Mouse (Mus musculus) neural tube, embryonic 12.5 days (tissue): ENCODE data around the gene Taar7b. TPM values are rescaled to one million over a fixed set of nuclear protein-coding genes. Genes with fewer than 3 reads are reported as not detected.

Source experiments
- ATAC-seq: fragments of 200-750 bp; cut with Nextera tagmentation; 2 replicates; pipeline ENCODE4 v1.8.0; 2017; ENCODE audit warnings: low read depth, mild to moderate bottlenecking, moderate TSS enrichment, moderate library complexity; ENCODE audit not compliant: low FRiP score
- H3K27ac ChIP-seq: fragments of 300-500 bp; sonication (generic); 2 replicates; pipeline ENCODE4 v1.5.1; 2016
- H3K27me3 ChIP-seq: fragments of 300-500 bp; sonication (generic); replicated peaks from 2 replicates; pipeline ENCODE4 v1.6.1; 2016; ENCODE audit warnings: mild to moderate bottlenecking
- H3K36me3 ChIP-seq: fragments of 300-500 bp; sonication (generic); 2 replicates; pipeline ENCODE4 v1.6.1; 2016; ENCODE audit warnings: mild to moderate bottlenecking
- H3K4me1 ChIP-seq: fragments of 300-500 bp; sonication (generic); 2 replicates; pipeline ENCODE4 v1.6.1; 2016
- H3K4me2 ChIP-seq: fragments of 300-500 bp; sonication (generic); replicated peaks from 2 replicates; pipeline ENCODE4 v1.6.1; 2016; ENCODE audit warnings: mild to moderate bottlenecking
- H3K4me3 ChIP-seq: fragments of 300-500 bp; sonication (generic); 2 replicates; pipeline ENCODE4 v1.5.1; 2016
- H3K9ac ChIP-seq: fragments of 300-500 bp; sonication (generic); 2 replicates; pipeline ENCODE4 v1.6.1; 2016; ENCODE audit warnings: mild to moderate bottlenecking
- H3K9me3 ChIP-seq: fragments of 300-500 bp; sonication (generic); 2 replicates; pipeline ENCODE4 v1.6.1; 2016; ENCODE audit warnings: mild to moderate bottlenecking
- WGBS: fragments of 180-500 bp; shearing (Covaris S2); methylation state at CpG from one replicate; pipeline ENCODE4 v1.1.7; 2016; 5-methylcytosine and 5-hydroxymethylcytosine counted together
- polyA plus RNA-seq: library from polyadenylated mRNA; unstranded; fragments of >200 nt; fragmentation: Nextera tagmentation; extraction: Ambion mirVana; gene quantifications from 2 replicates; pipeline ENCODE4 v1.2.1, GENCODE M21; 2016

The Taar7b gene
- polyA plus RNA-seq = not detected in 2 replicates

- WGBS = 95% methylated on average over 1 of the region's 1 CpGs
- no peak within 1 kb of the TSS for H3K4me2 ChIP-seq
Measured at GRCm38 (mm10) chr10:23999639-24000038, at the start of gene Taar7b. TSS of gene Taar7b (plus strand) at chr10:23999939.

GRCm38 (mm10) chr10:23951714-23952113 lies 48.0 kb upstream of the Taar7b start:
- H3K9me3 ChIP-seq = no peaks in the 10 kb centered on the region
- H3K27ac ChIP-seq = no peak overlapping the region
- no peak for ATAC-seq
- no peaks in the 10 kb centered on the region for H3K36me3 ChIP-seq
- no peak overlapping the region for H3K4me2 ChIP-seq
- H3K27me3 ChIP-seq = no peaks in the 10 kb centered on the region
- H3K9ac ChIP-seq = no peak overlapping the region
- no peak overlapping the region for H3K4me3 ChIP-seq
- H3K4me1 ChIP-seq = no peaks in the 10 kb centered on the region
- whole genome bisulfite sequencing = 87% methylated on average over 6 of the region's 6 CpGs

More at GRCm38 (mm10) chr10:23999639-24000038, at the start of gene Taar7b:
- no peak within 1 kb of the TSS for H3K4me3 ChIP-seq
- no peaks in the 10 kb centered on the region for H3K27me3 ChIP-seq
- H3K36me3 ChIP-seq = no peaks in the 10 kb centered on the region
- H3K9me3 ChIP-seq = no peaks in the 10 kb centered on the region
- no peak within 1 kb of the TSS for H3K27ac ChIP-seq
- no peak within 1 kb of the TSS for H3K9ac ChIP-seq
- ATAC-seq = no peak
- H3K4me1 ChIP-seq = no peaks in the 10 kb centered on the region

DNA sequence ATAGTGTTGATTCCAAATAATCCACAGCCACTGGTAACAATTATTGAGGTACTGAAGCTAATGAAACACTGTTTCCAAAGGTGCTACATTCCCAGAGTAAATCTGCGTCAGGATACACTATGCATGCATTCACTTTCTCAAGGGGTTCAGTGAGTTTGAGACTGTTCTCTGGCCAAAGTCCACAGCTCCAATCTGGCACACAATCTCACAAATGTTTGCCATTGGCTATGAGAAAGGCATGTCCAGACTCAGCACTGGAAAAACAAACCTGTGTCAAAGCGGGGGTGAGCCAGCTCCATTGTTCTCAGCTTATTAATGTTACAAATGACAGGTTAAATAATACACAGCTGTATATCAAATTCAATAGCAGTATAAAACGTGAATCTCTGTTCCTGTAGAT lies 40.7 kb upstream of the Taar7b start:
- Histone ChIP-seq H3K27me3 (no peaks in the 10 kb centered on the region), H3K36me3 (no peaks in the 10 kb centered on the region), H3K9me3 (no peaks in the 10 kb centered on the region), H3K9ac (no peak overlapping the region), H3K27ac (no peak overlapping the region), H3K4me3 (no peak overlapping the region), H3K4me1 (no peaks in the 10 kb centered on the region), H3K4me2 (no peak overlapping the region)
- no peak for ATAC-seq
- 64% methylated on average over 3 of the region's 3 CpGs for WGBS

DNA sequence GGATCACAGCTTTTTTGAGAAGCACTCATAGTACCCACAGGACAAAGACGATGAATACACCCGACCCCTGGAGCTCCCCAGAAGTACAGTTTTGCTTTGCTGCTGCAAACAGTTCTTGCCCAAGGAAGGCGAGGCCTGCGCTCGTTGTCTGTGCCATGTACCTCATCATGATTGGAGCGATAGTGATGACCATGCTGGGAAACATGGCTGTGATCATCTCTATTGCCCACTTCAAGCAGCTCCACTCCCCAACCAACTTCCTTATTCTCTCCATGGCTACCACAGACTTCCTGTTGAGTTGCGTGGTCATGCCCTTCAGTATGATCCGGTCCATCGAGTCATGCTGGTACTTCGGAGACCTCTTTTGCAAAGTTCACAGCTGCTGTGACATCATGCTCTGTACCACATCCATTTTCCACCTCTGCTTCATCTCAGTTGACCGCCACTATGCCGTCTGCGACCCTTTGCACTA lies 39.3 kb upstream of the Taar7b start, which contains the start of gene Taar4:
Gene Taar4, plus strand, starts transcription at position 51 of the 472 bp plus-strand sequence.
- no peak within 1 kb of the TSS for H3K4me2 ChIP-seq
- ATAC-seq = no peak
- no peaks in the 10 kb centered on the region for H3K36me3 ChIP-seq
- H3K4me3 ChIP-seq = no peak within 1 kb of the TSS
- 89% methylated on average over 13 of the region's 13 CpGs for WGBS
- H3K4me1 ChIP-seq = no peaks in the 10 kb centered on the region
- H3K27me3 ChIP-seq = no peaks in the 10 kb centered on the region
- no peaks in the 10 kb centered on the region for H3K9me3 ChIP-seq
- H3K27ac ChIP-seq = no peak within 1 kb of the TSS
- H3K9ac ChIP-seq = no peak within 1 kb of the TSS

GRCm38 (mm10) chr10:23963444-23963843 lies 36.3 kb upstream of the Taar7b start:
- Histone ChIP-seq H3K4me2 (no peak overlapping the region), H3K9me3 (no peaks in the 10 kb centered on the region), H3K27ac (no peak overlapping the region), H3K27me3 (no peaks in the 10 kb centered on the region), H3K36me3 (no peaks in the 10 kb centered on the region), H3K4me3 (no peak overlapping the region), H3K4me1 (no peaks in the 10 kb centered on the region), H3K9ac (no peak overlapping the region)
- no peak for ATAC-seq
- WGBS = 66% methylated on average over 3 of the region's 3 CpGs

DNA sequence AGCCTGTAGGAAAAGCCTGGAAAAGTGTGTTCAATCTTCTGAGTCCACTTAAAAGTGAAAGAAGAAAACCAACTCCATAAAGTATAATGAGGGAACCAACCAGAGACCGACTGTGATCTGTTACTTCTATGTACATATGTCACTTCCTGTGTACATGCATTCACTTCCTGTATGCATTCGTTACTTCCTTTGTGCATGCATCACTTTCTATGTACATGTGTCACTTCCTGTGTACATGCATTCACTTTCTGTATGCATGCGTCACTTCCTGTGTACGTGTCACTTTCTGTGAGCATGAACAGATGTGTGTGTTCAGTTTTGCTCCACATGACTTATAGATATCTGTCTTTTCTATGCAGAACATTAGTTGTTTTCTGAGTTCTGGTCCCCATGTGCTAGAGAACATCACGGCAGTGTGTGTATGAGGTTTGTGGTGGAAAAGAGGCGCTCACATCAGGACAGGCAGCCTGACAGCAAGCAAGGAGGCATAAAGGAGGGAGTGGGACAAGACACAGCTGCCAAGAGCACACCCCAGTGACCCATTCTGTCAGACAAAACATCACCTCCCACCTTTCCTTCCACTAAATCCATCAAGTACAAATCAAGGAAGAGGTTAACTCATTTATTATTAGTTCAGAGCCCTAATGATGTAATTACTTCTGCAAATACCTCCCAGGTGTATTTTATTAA lies 34.7 kb upstream of the Taar7b start:
- Histone ChIP-seq H3K36me3 (no peaks in the 10 kb centered on the region), H3K4me1 (no peaks in the 10 kb centered on the region), H3K9me3 (no peaks in the 10 kb centered on the region), H3K4me2 (no peak overlapping the region), H3K27ac (no peak overlapping the region), H3K27me3 (no peaks in the 10 kb centered on the region), H3K9ac (no peak overlapping the region), H3K4me3 (no peak overlapping the region)
- WGBS = 94% methylated on average over 6 of the region's 6 CpGs
- no peak for ATAC-seq

GRCm38 (mm10) chr10:23970656-23971165 lies 29.0 kb upstream of the Taar7b start, which contains the start of gene Taar5:
TSS of gene Taar5 (plus strand) at chr10:23970706.
- Histone ChIP-seq H3K9me3 (no peaks in the 10 kb centered on the region), H3K9ac (no peak within 1 kb of the TSS), H3K4me1 (no peaks in the 10 kb centered on the region), H3K27me3 (no peaks in the 10 kb centered on the region), H3K4me3 (no peak within 1 kb of the TSS), H3K36me3 (no peaks in the 10 kb centered on the region), H3K4me2 (no peak within 1 kb of the TSS), H3K27ac (no peak within 1 kb of the TSS)
- 92% methylated on average over 11 of the region's 11 CpGs for WGBS
- ATAC-seq = no peak

GRCm38 (mm10) chr10:23971256-23971655 lies 28.5 kb upstream of the Taar7b start:
- WGBS = 88% methylated on average over 5 of the region's 5 CpGs
- Histone ChIP-seq H3K4me2 (no peak overlapping the region), H3K9me3 (no peaks in the 10 kb centered on the region), H3K4me3 (no peak overlapping the region), H3K36me3 (no peaks in the 10 kb centered on the region), H3K27ac (no peak overlapping the region), H3K9ac (no peak overlapping the region), H3K4me1 (no peaks in the 10 kb centered on the region), H3K27me3 (no peaks in the 10 kb centered on the region)
- no peak for ATAC-seq

DNA sequence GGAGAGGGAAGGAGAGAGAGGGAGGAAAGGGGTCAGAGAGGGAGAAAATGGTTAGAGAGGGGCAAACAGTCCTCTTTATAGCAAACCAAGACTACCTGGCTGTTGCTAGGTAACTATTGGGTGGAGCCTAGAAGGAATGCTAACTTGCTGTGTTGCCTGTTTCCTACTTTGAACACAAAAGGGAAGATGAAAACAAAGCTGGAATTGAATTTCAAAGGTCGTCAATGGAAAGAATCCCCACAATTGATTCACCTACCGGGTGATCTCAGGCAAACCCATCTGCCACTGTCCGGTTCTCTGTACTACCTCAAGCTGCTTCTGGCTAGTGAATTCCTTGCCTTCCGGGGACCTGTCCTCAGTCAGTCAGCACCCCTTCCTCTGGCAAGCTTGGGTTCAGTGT lies 21.8 kb upstream of the Taar7b start:
- Histone ChIP-seq H3K4me2 (no peak overlapping the region), H3K36me3 (no peaks in the 10 kb centered on the region), H3K4me3 (no peak overlapping the region), H3K27ac (no peak overlapping the region), H3K9ac (no peak overlapping the region), H3K9me3 (no peaks in the 10 kb centered on the region), H3K4me1 (no peaks in the 10 kb centered on the region), H3K27me3 (no peaks in the 10 kb centered on the region)
- 44% methylated on average over 4 of the region's 4 CpGs for WGBS
- no peak for ATAC-seq

DNA sequence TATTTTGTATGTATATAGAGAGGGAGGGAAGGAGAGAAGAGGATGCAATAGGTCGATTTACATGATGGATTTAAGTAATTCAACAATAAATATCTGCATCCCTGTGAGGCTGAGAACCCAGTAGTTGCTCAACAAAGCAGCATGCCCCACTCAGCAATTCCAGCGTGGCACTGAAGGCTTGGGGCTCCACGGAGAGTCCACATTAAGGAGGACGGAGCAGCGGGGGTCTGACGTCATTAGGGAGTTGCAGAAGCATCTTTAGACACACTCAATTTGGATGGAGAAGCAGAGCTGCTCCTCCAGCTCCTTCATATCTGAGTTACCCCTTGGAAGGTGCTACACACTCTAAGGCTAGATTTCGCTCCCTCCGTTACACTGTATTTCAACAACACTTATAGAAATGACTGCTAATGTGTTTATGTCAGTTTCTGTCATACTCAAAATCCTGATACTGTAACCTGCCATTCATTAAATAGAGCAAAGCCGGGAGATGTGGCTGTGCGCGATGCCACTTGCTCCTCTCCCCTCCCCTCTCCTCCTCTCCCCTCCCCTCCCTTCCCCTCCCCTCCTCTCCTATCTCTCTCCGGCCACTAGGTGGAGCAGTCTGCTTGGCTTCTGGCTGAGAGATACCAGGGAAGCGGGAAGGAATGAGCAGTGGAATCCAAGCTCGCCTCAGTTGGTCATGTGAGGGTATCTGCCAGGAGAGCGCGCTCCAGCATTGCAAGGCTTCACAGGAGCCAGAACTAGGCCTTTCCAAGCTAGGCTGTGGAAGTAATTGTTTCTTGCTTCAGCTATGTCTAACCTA lies 20.6 kb upstream of the Taar7b start:
- no peak overlapping the region for H3K9ac ChIP-seq
- no peak overlapping the region for H3K27ac ChIP-seq
- no peaks in the 10 kb centered on the region for H3K4me1 ChIP-seq
- 41% methylated on average over 16 of the region's 16 CpGs for WGBS
- ATAC-seq = peak; percentile 89
- H3K27me3 ChIP-seq = no peaks in the 10 kb centered on the region
- H3K4me3 ChIP-seq = no peak overlapping the region
- no peaks in the 10 kb centered on the region for H3K36me3 ChIP-seq
- H3K9me3 ChIP-seq = no peaks in the 10 kb centered on the region
- no peak overlapping the region for H3K4me2 ChIP-seq

- ATAC-seq = no peak
- H3K27ac ChIP-seq = no peak within 1 kb of the TSS
- no peak within 1 kb of the TSS for H3K4me2 ChIP-seq
- H3K4me1 ChIP-seq = no peaks in the 10 kb centered on the region
- H3K27me3 ChIP-seq = no peaks in the 10 kb centered on the region
- H3K4me3 ChIP-seq = no peak within 1 kb of the TSS
- 82% methylated on average over 8 of the region's 8 CpGs for WGBS
- H3K9me3 ChIP-seq = no peaks in the 10 kb centered on the region
- H3K36me3 ChIP-seq = no peaks in the 10 kb centered on the region
- H3K9ac ChIP-seq = no peak within 1 kb of the TSS
Measured at GRCm38 (mm10) chr10:23985546-23985945, 14.2 kb upstream of the Taar7b start, which contains the start of gene Taar6. TSS of gene Taar6 (minus strand) at chr10:23985646.

- ATAC-seq = no peak
- Histone ChIP-seq H3K27me3 (no peaks in the 10 kb centered on the region), H3K4me2 (no peak overlapping the region), H3K9me3 (no peaks in the 10 kb centered on the region), H3K4me3 (no peak overlapping the region), H3K27ac (no peak overlapping the region), H3K36me3 (no peaks in the 10 kb centered on the region), H3K9ac (no peak overlapping the region), H3K4me1 (no peaks in the 10 kb centered on the region)
- WGBS = 80% methylated on average over 5 of the region's 5 CpGs
Measured at GRCm38 (mm10) chr10:23986419-23986818, 13.3 kb upstream of the Taar7b start.
